Mouse (Mus musculus): ENCODE measurements around the gene Olfr690. TPM values are rescaled to one million over a fixed set of nuclear protein-coding genes. Genes with fewer than 3 reads are reported as not detected.
"Not testable (repeated sequence)": the region's sequence is repeated elsewhere in the genome, so short reads cannot be mapped to it uniquely, and the experiment has no call there.

Olfr690 gene
- polyA plus RNA-seq (2016; fragmentation: Nextera tagmentation; extraction: Ambion mirVana) = not detected in 2 replicates

- Histone ChIP-seq H3K4me3 (no peak within 1 kb of the TSS), H3K27ac (no peak within 1 kb of the TSS), H3K27me3 (ENCODE audit: low read depth, poor library complexity, severe bottlenecking) (no peaks in the 10 kb centered on the region), H3K4me1 (no peaks in the 10 kb centered on the region), H3K9me3 (replicated peaks) (no peaks in the 10 kb centered on the region), H3K36me3 (no peaks in the 10 kb centered on the region)
- DNase-seq (ENCODE audit: low spot score) = no peak
- 89% methylated on average over 1 of the region's 1 CpGs for WGBS
Observed at GRCm38 (mm10) chr7:105334004-105334403, at the start of gene Olfr690. Gene Olfr690 (minus strand): TSS chr7:105334104.

GRCm38 (mm10) chr7:105380329-105380728 is 46.4 kb upstream of the Olfr690 start:
- Histone ChIP-seq H3K4me1 (no peaks in the 10 kb centered on the region), H3K4me3 (no peak overlapping the region), H3K9me3 (replicated peaks) (no peaks in the 10 kb centered on the region), H3K27me3 (ENCODE audit: low read depth, poor library complexity, severe bottlenecking) (no peaks in the 10 kb centered on the region), H3K27ac (no peak overlapping the region), H3K36me3 (peaks cover 87% of the 10 kb centered on the region)
- DNase-seq (ENCODE audit: low spot score) = no peak
- WGBS = 97% methylated on average over 3 of the region's 3 CpGs

GRCm38 (mm10) chr7:105374866-105375265 is 41.0 kb upstream of the Olfr690 start, which contains the start of gene Gm5901:
Gene Gm5901 (plus strand): TSS chr7:105375038.
- DNase-seq (ENCODE audit: low spot score) = no peak
- H3K36me3 ChIP-seq = peaks cover 59% of the 10 kb centered on the region
- H3K9me3 ChIP-seq (replicated peaks) = no peaks in the 10 kb centered on the region
- H3K4me3 ChIP-seq = no peak within 1 kb of the TSS
- H3K27ac ChIP-seq = no peak within 1 kb of the TSS
- H3K4me1 ChIP-seq = no peaks in the 10 kb centered on the region
- no peaks in the 10 kb centered on the region for H3K27me3 ChIP-seq (ENCODE audit: low read depth, poor library complexity, severe bottlenecking)
- 93% methylated on average over 1 of the region's 1 CpGs for WGBS

GRCm38 (mm10) chr7:105373976-105374375 is 40.1 kb upstream of the Olfr690 start:
- Histone ChIP-seq H3K27me3 (ENCODE audit: low read depth, poor library complexity, severe bottlenecking) (no peaks in the 10 kb centered on the region), H3K9me3 (replicated peaks) (no peaks in the 10 kb centered on the region), H3K27ac (no peak overlapping the region), H3K4me3 (no peak overlapping the region), H3K36me3 (peaks cover 50% of the 10 kb centered on the region), H3K4me1 (no peaks in the 10 kb centered on the region)
- DNase-seq (ENCODE audit: low spot score) = no peak
- WGBS = 92% methylated on average over 3 of the region's 3 CpGs

GRCm38 (mm10) chr7:105373509-105373908 is 39.6 kb upstream of the Olfr690 start:
- Histone ChIP-seq H3K36me3 (peaks cover 46% of the 10 kb centered on the region), H3K27me3 (ENCODE audit: low read depth, poor library complexity, severe bottlenecking) (no peaks in the 10 kb centered on the region), H3K27ac (no peak overlapping the region), H3K9me3 (replicated peaks) (no peaks in the 10 kb centered on the region), H3K4me1 (no peaks in the 10 kb centered on the region), H3K4me3 (no peak overlapping the region)
- DNase-seq (ENCODE audit: low spot score) = no peak
- WGBS = 95% methylated on average over 4 of the region's 4 CpGs

- no peaks in the 10 kb centered on the region for H3K27me3 ChIP-seq (ENCODE audit: low read depth, poor library complexity, severe bottlenecking)
- H3K36me3 ChIP-seq = peaks cover 40% of the 10 kb centered on the region
- H3K27ac ChIP-seq = no peak overlapping the region
- no peaks in the 10 kb centered on the region for H3K9me3 ChIP-seq (replicated peaks)
- 90% methylated on average over 1 of the region's 1 CpGs for WGBS
- H3K4me1 ChIP-seq = no peaks in the 10 kb centered on the region
- H3K4me3 ChIP-seq = no peak overlapping the region
- DNase-seq (ENCODE audit: low spot score) = no peak
Observed at GRCm38 (mm10) chr7:105372912-105373311, 39.0 kb upstream of the Olfr690 start.

GRCm38 (mm10) chr7:105368521-105368920 is 34.6 kb upstream of the Olfr690 start:
- DNase-seq (ENCODE audit: low spot score) = no peak
- WGBS = 92% methylated on average over 4 of the region's 4 CpGs

GRCm38 (mm10) chr7:105367930-105368329 is 34.0 kb upstream of the Olfr690 start, which contains the start of gene Olfr692:
Gene Olfr692 (plus strand): TSS chr7:105368230.
- Histone ChIP-seq H3K27me3 (ENCODE audit: low read depth, poor library complexity, severe bottlenecking) (no peaks in the 10 kb centered on the region), H3K4me1 (no peaks in the 10 kb centered on the region), H3K36me3 (0 out of 2 replicates have a peak, but pooled peaks cover 4% of the 10 kb centered on the region), H3K9me3 (replicated peaks) (no peaks in the 10 kb centered on the region), H3K4me3 (no peak within 1 kb of the TSS), H3K27ac (no peak within 1 kb of the TSS)
- no peak for DNase-seq (ENCODE audit: low spot score)
- WGBS = 93% methylated on average over 1 of the region's 1 CpGs

More at GRCm38 (mm10) chr7:105368521-105368920, 34.6 kb upstream of the Olfr690 start:
- H3K36me3 ChIP-seq = peaks cover 10% of the 10 kb centered on the region; the same call in 1 of the 2 replicates
- no peaks in the 10 kb centered on the region for H3K27me3 ChIP-seq (ENCODE audit: low read depth, poor library complexity, severe bottlenecking)
- no peaks in the 10 kb centered on the region for H3K4me1 ChIP-seq
- no peak overlapping the region for H3K27ac ChIP-seq
- H3K9me3 ChIP-seq (replicated peaks) = no peaks in the 10 kb centered on the region
- H3K4me3 ChIP-seq = no peak overlapping the region

- Histone ChIP-seq H3K27me3 (ENCODE audit: low read depth, poor library complexity, severe bottlenecking) (no peaks in the 10 kb centered on the region), H3K4me3 (no peak overlapping the region), H3K4me1 (no peaks in the 10 kb centered on the region), H3K27ac (no peak overlapping the region), H3K36me3 (0 out of 2 replicates have a peak, but pooled peaks cover 4% of the 10 kb centered on the region), H3K9me3 (replicated peaks) (no peaks in the 10 kb centered on the region)
- 91% methylated on average over 5 of the region's 5 CpGs for WGBS
- DNase-seq (ENCODE audit: low spot score) = no peak
Observed at GRCm38 (mm10) chr7:105367268-105367667, 33.4 kb upstream of the Olfr690 start.

- WGBS = 85% methylated on average over 2 of the region's 2 CpGs
- H3K36me3 ChIP-seq = no peaks in the 10 kb centered on the region
- no peaks in the 10 kb centered on the region for H3K9me3 ChIP-seq (replicated peaks)
- no peaks in the 10 kb centered on the region for H3K27me3 ChIP-seq (ENCODE audit: low read depth, poor library complexity, severe bottlenecking)
- H3K27ac ChIP-seq = no peak overlapping the region
- DNase-seq (ENCODE audit: low spot score) = no peak
- no peak overlapping the region for H3K4me3 ChIP-seq
- no peaks in the 10 kb centered on the region for H3K4me1 ChIP-seq
Observed at GRCm38 (mm10) chr7:105361713-105362112, 27.8 kb upstream of the Olfr690 start.

- H3K36me3 ChIP-seq; H3K4me1 ChIP-seq; H3K27ac ChIP-seq; H3K4me3 ChIP-seq; H3K9me3 ChIP-seq (replicated peaks); DNase-seq (ENCODE audit: low spot score); H3K27me3 ChIP-seq (ENCODE audit: low read depth, poor library complexity, severe bottlenecking): not testable (repeated sequence)
- WGBS = 91% methylated on average over 1 of the region's 2 CpGs
Observed at GRCm38 (mm10) chr7:105356487-105356886, 22.6 kb upstream of the Olfr690 start.

- WGBS = no CpG with 5 or more reads among the region's 5 CpGs
- H3K9me3 ChIP-seq (replicated peaks) = not testable (repeated sequence)
Observed at GRCm38 (mm10) chr7:105356064-105356463, 22.2 kb upstream of the Olfr690 start.

GRCm38 (mm10) chr7:105342752-105343151 is 8.8 kb upstream of the Olfr690 start:
- H3K27me3 ChIP-seq (ENCODE audit: low read depth, poor library complexity, severe bottlenecking) = no peaks in the 10 kb centered on the region
- H3K4me3 ChIP-seq = no peak overlapping the region
- DNase-seq (ENCODE audit: low spot score) = no peak
- H3K4me1 ChIP-seq = no peaks in the 10 kb centered on the region
- 88% methylated on average over 2 of the region's 2 CpGs for WGBS
- no peak overlapping the region for H3K27ac ChIP-seq
- no peaks in the 10 kb centered on the region for H3K36me3 ChIP-seq
- no peaks in the 10 kb centered on the region for H3K9me3 ChIP-seq (replicated peaks)

More at GRCm38 (mm10) chr7:105356064-105356463, 22.2 kb upstream of the Olfr690 start:
- not testable (repeated sequence) for H3K4me1 ChIP-seq; H3K36me3 ChIP-seq; H3K4me3 ChIP-seq; DNase-seq (ENCODE audit: low spot score); H3K27ac ChIP-seq; H3K27me3 ChIP-seq (ENCODE audit: low read depth, poor library complexity, severe bottlenecking)

GRCm38 (mm10) chr7:105342170-105342569 is 8.3 kb upstream of the Olfr690 start, which contains the start of gene Olfr691:
Gene Olfr691 (minus strand): TSS chr7:105342270.
- no peak within 1 kb of the TSS for H3K27ac ChIP-seq
- no peaks in the 10 kb centered on the region for H3K9me3 ChIP-seq (replicated peaks)
- no peak for DNase-seq (ENCODE audit: low spot score)
- H3K27me3 ChIP-seq (ENCODE audit: low read depth, poor library complexity, severe bottlenecking) = no peaks in the 10 kb centered on the region
- H3K4me3 ChIP-seq = no peak within 1 kb of the TSS
- 51% methylated on average over 1 of the region's 1 CpGs for WGBS
- no peaks in the 10 kb centered on the region for H3K4me1 ChIP-seq
- H3K36me3 ChIP-seq = no peaks in the 10 kb centered on the region
